Mouse (Mus musculus): ENCODE measurements at regions not wholly inside any gene's neighbourhood (a gene's known extent, or its start where the extent isn't known, plus 50 kb on each side); places are given as distances from the start of the nearest gene placed in this dataset.

DNA sequence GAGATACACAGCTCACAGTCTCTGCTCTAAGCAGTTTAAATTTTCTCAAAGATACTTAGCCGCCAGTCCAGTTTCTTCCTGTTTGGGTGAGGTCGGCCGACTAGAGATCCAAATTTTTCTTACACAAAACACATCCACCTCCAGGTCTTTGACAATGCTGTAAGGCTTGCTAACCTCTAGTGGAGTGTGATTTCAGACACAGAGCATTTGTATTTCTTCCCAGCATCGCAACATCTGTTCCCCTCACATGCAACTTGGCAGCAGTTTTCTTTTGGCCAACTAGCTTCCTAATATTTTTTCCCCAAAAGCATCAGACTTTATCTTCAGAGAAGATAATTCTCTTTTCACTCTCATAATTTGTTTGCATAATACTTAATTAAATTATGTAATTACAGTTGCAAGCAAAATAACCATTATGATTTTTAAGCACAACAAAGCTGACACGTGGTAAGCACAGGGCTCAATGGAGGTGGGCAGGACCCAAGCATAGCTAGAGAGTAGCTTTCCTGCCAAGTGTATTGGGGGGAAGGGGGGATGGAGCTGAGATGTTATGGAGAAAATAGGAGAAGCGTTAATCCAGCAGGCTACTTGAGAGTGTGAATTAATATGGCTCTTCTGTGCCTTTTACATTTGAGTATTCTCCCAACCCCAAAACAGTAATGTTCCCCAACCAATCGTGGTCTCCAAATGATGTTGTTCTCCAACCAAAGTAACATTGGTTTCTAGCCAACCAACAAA lies 276.9 kb downstream of the Cbln4 start:
- TF ChIP-seq EP300 (IDR thresholded peaks at IDR 0.05; ENCODE audit: insufficient read depth, low read depth, low read length) = no peak
- no peak for TF ChIP-seq CTCF (IDR thresholded peaks at IDR 0.05; ENCODE audit: low read depth, low read length)

All from ES-Bruce4 (cell line).